Mouse (Mus musculus) liver, embryonic 11.5 days (tissue): ENCODE measurements at regions not wholly inside any gene's neighbourhood (a gene's known extent, or its start where the extent isn't known, plus 50 kb on each side); places are given as distances from the start of the nearest gene placed in this dataset.

Experiments used
- ATAC-seq: fragments of 200-750 bp; cut with Nextera tagmentation; replicated peaks from 2 replicates; pipeline ENCODE4 v1.8.0; 2017; ENCODE audit warnings: moderate number of reproducible peaks, mild to moderate bottlenecking, moderate TSS enrichment, moderate library complexity; ENCODE audit not compliant: low FRiP score
- DNase-seq: peaks from one replicate; pipeline ENCODE4 v3.0.0-alpha.2; 2017; ENCODE audit warnings: low spot score
- H3K27ac ChIP-seq: fragments of 300-500 bp; sonication (generic); 2 replicates; pipeline ENCODE4 v1.5.1; 2014; ENCODE audit warnings: mild to moderate bottlenecking, low read depth, low read length, control low read depth
- H3K27me3 ChIP-seq: fragments of 300-500 bp; sonication (generic); replicated peaks from 2 replicates; pipeline ENCODE4 v1.6.1; 2014; ENCODE audit warnings: low read length, mixed read lengths; ENCODE audit not compliant: control insufficient read depth, insufficient read depth
- H3K36me3 ChIP-seq: fragments of 300-500 bp; sonication (generic); 2 replicates; pipeline ENCODE4 v1.6.1; 2014; ENCODE audit warnings: mild to moderate bottlenecking, low read length, moderate library complexity, mixed read lengths; ENCODE audit not compliant: control insufficient read depth, insufficient read depth
- H3K4me1 ChIP-seq: fragments of 300-500 bp; sonication (generic); replicated peaks from 2 replicates; pipeline ENCODE4 v1.6.1; 2014; ENCODE audit warnings: low read length, mixed read lengths; ENCODE audit not compliant: control insufficient read depth, insufficient read depth
- H3K4me2 ChIP-seq: fragments of 300-500 bp; sonication (generic); 2 replicates; pipeline ENCODE4 v1.6.1; 2014; ENCODE audit warnings: mild to moderate bottlenecking, control low read depth, moderate library complexity
- H3K4me3 ChIP-seq: fragments of 300-500 bp; sonication (generic); 2 replicates; pipeline ENCODE4 v1.5.1; 2014; ENCODE audit warnings: low read depth, low read length, control low read depth
- H3K9ac ChIP-seq: fragments of 300-500 bp; sonication (generic); 2 replicates; pipeline ENCODE4 v1.6.1; 2014; ENCODE audit warnings: low read depth, low read length, control low read depth
- H3K9me3 ChIP-seq: fragments of 300-500 bp; sonication (generic); 2 replicates; pipeline ENCODE4 v1.6.1; 2016; ENCODE audit warnings: low read length, inconsistent platforms, mixed read lengths; ENCODE audit not compliant: control insufficient read depth
- WGBS: fragments of 180-500 bp; shearing (Covaris S2); extraction: QIAGEN DNeasy Blood & Tissue Kit; methylation state at CpG from one replicate; pipeline ENCODE4 v1.1.7; 2014; 5-methylcytosine and 5-hydroxymethylcytosine counted together

DNA sequence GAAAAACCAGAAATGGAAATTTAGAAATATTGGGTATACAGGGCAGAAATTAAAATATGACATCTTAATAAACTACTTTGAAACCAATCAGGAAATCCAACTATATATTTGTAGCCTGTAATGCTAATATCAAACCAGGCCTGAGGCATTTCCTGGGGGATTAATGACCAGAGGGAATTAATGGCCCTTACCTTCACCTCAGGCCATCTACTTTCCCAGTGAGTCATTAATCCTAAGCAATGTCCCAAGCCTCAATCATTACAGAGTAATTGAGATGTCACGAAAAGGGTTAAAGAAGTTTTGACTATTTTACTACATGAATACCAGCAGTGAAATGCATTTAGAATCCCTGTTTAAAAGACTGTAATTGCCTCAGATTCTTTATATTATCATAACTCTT lies 329.7 kb downstream of the Gpd2 start:
- no peaks in the 10 kb centered on the region for H3K4me1 ChIP-seq
- DNase-seq (no peak), ATAC-seq (no peak)
- H3K4me3 ChIP-seq: no peak overlapping the region
- H3K27me3 ChIP-seq: no peaks in the 10 kb centered on the region
- WGBS: 81% methylated on average over 1 of the region's 1 CpGs
- no peaks in the 10 kb centered on the region for H3K9me3 ChIP-seq
- H3K9ac ChIP-seq: no peak overlapping the region
- H3K36me3 ChIP-seq: no peaks in the 10 kb centered on the region
- no peak overlapping the region for H3K4me2 ChIP-seq
- no peak overlapping the region for H3K27ac ChIP-seq

DNA sequence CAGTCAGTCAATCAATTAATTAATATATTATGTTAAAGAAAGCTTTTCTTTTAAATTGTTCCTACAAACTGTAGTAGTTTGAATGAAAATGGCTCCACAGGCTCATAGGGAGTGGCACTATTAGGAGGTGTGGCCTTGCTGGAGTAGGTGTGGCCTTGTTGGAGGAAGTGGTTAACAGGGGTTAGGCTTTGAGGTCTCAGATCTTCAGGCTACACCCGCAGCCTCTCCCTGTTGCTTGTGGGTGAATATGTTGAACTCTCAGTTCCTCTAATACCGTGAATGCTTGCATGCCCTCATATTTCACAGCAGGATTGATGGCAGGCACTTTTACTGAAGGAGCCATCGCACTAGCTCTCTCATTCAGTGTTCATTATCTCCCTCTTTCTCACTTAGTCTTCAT lies 349.6 kb downstream of the Gpd2 start:
- Histone ChIP-seq H3K36me3 (no peaks in the 10 kb centered on the region), H3K27ac (no peak overlapping the region), H3K4me3 (no peak overlapping the region), H3K9me3 (no peaks in the 10 kb centered on the region), H3K9ac (no peak overlapping the region), H3K4me2 (no peak overlapping the region), H3K27me3 (no peaks in the 10 kb centered on the region), H3K4me1 (no peaks in the 10 kb centered on the region)
- WGBS: 61% methylated on average over 3 of the region's 3 CpGs
- ATAC-seq (no peak), DNase-seq (no peak)

DNA sequence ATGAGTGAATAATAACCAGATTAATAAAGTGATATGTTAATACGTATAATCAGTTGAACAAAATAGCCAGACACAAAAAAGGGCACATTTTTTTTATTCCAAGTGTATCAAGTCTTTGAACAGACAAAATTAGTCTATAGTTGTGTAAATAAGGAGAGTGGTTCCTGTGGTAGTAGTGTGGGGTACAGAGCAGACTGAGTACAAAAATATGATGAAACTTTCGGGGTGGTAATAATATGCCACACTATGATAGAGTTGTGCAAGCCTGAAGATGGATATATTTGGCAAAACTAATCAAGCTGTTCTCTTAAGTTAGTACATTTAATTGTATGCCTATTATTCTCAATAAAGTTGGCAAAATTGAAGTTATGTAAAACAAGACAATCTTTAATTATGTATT lies 356.1 kb downstream of the Gpd2 start:
- WGBS: 85% methylated on average over 2 of the region's 2 CpGs
- H3K27ac ChIP-seq: no peak overlapping the region
- no peak overlapping the region for H3K4me3 ChIP-seq
- DNase-seq (no peak), ATAC-seq (no peak)
- H3K9ac ChIP-seq: no peak overlapping the region
- no peaks in the 10 kb centered on the region for H3K4me1 ChIP-seq
- no peaks in the 10 kb centered on the region for H3K36me3 ChIP-seq
- no peak overlapping the region for H3K4me2 ChIP-seq
- H3K27me3 ChIP-seq: no peaks in the 10 kb centered on the region
- no peaks in the 10 kb centered on the region for H3K9me3 ChIP-seq

DNA sequence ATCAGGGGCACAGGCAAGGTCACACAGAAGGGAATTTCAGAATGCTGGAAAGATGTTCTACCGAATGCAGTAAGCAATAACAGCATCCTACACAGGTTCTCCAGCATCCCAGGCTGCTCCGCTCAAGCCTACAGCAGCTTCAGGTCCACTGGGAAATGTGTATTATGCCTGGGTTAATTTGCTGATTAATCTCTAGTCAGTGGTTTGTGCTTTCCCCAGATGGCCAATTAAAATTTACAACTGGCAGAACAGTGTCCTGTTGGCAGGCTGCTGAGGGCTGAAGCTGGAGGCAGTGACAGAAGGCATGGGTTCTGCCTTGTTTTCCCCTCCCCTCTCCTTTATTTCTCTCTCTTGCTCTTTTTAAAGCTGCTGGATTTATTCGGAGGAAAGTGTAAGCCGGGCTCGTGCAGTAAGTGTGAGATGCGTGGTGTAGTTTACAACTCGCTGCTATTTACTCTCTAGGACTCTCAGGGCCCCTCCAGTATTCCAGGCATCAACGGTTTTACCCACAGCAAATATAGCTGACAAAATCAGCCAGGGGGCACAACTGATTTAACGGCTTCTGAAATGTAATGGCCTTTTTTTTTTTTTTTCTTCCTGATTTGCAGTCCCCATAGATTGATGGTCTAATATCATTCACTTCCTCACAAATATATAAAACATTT lies 360.4 kb downstream of the Gpd2 start:
- Histone ChIP-seq H3K4me2 (no peak overlapping the region), H3K27ac (no peak overlapping the region), H3K4me3 (no peak overlapping the region), H3K27me3 (no peaks in the 10 kb centered on the region), H3K4me1 (no peaks in the 10 kb centered on the region), H3K36me3 (no peaks in the 10 kb centered on the region), H3K9ac (no peak overlapping the region), H3K9me3 (no peaks in the 10 kb centered on the region)
- no peak for DNase-seq
- no peak for ATAC-seq
- 48% methylated on average over 9 of the region's 9 CpGs for whole genome bisulfite sequencing

DNA sequence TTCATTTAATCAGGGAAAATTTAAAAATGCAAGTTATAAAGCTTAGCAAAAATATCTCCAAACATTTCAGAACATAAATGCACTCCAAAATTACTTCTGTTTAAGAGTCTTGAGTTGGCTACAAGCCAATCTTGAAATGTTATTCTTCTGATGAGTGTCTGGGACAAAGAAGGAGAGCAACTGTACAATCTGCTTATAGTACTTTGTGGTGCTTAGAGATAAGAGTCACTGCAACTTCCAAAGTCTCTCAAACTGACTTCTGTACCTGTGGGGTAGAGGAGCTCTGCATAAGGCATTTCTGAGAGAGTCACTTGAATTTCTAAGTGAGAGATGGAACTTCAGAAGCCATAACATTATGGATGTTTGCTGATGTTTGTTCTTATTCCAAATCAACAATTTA lies 374.2 kb downstream of the Gpd2 start:
- H3K27me3 ChIP-seq: no peaks in the 10 kb centered on the region
- no peaks in the 10 kb centered on the region for H3K36me3 ChIP-seq
- DNase-seq (no peak), ATAC-seq (no peak)
- no peaks in the 10 kb centered on the region for H3K4me1 ChIP-seq
- H3K9ac ChIP-seq: no peak overlapping the region
- H3K4me2 ChIP-seq: no peak overlapping the region
- H3K4me3 ChIP-seq: no peak overlapping the region
- no peaks in the 10 kb centered on the region for H3K9me3 ChIP-seq
- H3K27ac ChIP-seq: no peak overlapping the region

DNA sequence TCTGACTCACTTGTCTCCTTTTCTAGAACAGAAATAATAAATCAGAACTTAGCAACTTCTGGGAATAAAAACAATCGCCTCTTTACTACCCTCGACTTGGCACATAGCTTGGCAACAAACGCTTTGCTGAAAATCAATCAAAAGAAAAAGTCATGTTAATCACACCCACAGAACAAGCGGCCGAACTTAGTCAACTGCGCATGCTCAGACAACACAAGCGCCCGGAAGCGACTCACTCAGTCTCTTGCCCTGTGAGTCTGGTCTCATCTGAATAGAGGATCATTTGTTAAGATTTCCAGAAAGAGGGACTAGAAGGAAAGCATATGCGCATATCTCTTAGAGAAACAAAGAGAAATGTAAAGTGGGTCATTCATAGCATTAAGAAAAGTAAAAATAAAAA lies 375.8 kb downstream of the Gpd2 start:
- no peak overlapping the region for H3K4me3 ChIP-seq
- no peak for ATAC-seq
- H3K36me3 ChIP-seq: no peaks in the 10 kb centered on the region
- H3K4me1 ChIP-seq: no peaks in the 10 kb centered on the region
- H3K4me2 ChIP-seq: no peak overlapping the region
- H3K9ac ChIP-seq: no peak overlapping the region
- no peaks in the 10 kb centered on the region for H3K27me3 ChIP-seq
- 65% methylated on average over 10 of the region's 10 CpGs for WGBS
- H3K27ac ChIP-seq: no peak overlapping the region
- DNase-seq: no peak
- no peaks in the 10 kb centered on the region for H3K9me3 ChIP-seq

DNA sequence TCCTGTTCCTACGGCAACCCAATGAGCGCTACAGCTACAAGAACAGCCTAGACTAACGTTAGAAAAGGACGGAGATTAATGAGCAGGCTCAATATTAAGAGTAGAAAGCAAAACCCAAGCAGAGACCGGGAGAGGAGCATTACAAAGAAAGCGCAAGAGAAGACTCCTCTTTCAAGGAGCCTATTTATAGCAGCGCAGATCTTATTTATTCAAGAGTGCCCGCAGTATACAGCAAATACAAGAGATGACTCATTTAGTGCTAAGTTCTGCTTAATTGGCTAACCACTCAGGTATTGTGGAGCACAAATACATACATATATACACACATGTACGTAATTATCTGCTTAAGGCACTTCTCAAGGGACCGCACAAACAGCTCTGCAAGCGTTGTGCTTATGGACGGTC lies 377.2 kb downstream of the Gpd2 start:
- ATAC-seq: no peak
- H3K9me3 ChIP-seq: no peaks in the 10 kb centered on the region
- H3K27me3 ChIP-seq: no peaks in the 10 kb centered on the region
- H3K9ac ChIP-seq: no peak overlapping the region
- H3K4me3 ChIP-seq: no peak overlapping the region
- WGBS: 79% methylated on average over 12 of the region's 12 CpGs
- no peak for DNase-seq
- no peak overlapping the region for H3K4me2 ChIP-seq
- no peak overlapping the region for H3K27ac ChIP-seq
- no peaks in the 10 kb centered on the region for H3K36me3 ChIP-seq
- H3K4me1 ChIP-seq: no peaks in the 10 kb centered on the region

DNA sequence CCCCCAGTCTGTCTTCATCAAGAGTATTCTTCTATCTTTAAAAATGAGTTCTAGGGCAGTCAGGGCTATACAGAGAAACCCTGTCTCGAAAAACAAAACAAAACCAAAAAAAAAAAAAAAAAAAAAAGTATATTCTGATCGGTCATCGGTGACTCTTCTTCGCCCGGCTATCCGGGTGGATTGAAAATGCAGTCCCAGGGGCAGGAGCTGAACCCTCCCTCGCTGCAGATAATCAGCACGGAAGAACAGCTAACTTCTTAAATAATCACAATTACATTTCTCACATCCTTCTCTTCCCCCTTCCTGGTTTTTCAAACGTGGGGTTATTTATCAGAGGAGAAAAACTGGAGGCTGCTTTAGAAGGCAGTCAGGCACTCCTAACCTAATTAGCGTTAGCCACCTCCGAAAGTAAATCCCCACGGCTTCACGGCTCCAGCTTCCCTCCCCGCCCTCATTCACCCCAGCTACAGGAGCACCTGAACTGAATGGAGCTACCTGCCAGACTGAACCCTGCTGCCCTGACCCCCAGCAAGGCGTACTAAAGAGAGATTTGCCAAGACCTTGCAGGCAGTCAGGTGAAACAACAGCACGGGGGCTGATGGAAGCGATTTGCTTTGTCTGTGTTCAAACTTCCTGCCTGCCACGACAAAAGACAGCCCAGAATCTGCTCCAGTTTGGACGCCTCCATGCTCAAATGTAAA lies 379.2 kb downstream of the Gpd2 start:
- Histone ChIP-seq H3K4me3 (peak overlapping the region; percentile 13; the same call in 1 of the 2 replicates), H3K27me3 (no peaks in the 10 kb centered on the region), H3K4me1 (no peaks in the 10 kb centered on the region), H3K36me3 (no peaks in the 10 kb centered on the region), H3K27ac (no peak overlapping the region), H3K9ac (no peak overlapping the region), H3K4me2 (peak overlapping the region; percentile 63), H3K9me3 (no peaks in the 10 kb centered on the region)
- ATAC-seq (no peak), DNase-seq (no peak)
- WGBS: 5% methylated on average over 19 of the region's 19 CpGs

DNA sequence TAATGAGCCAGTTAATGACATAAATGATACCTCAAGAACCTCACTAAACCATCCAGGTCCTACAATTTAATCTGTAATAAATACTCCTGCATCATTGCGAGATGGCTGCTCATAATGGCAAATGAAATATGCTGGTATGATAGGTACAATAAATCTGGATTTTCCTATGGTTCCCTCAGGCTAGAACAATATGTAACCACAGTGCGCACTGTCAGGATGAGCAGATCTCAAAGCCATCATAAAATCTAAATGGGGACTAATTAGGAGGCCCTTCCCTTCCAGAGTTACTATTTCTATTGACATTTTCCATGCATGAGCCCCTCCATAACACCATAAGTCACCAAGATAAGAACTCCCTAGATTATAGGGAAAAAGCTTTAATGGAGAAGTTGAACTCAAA lies 379.8 kb downstream of the Gpd2 start:
- Histone ChIP-seq H3K27me3 (no peaks in the 10 kb centered on the region), H3K4me3 (no peak overlapping the region), H3K9me3 (no peaks in the 10 kb centered on the region), H3K27ac (no peak overlapping the region), H3K4me2 (no peak overlapping the region; the same call in 1 of the 2 replicates), H3K9ac (no peak overlapping the region), H3K36me3 (no peaks in the 10 kb centered on the region), H3K4me1 (no peaks in the 10 kb centered on the region)
- ATAC-seq (no peak), DNase-seq (no peak)
- WGBS: 80% methylated on average over 2 of the region's 2 CpGs
